Mouse (Mus musculus): ENCODE measurements around the gene Fgb. TPM values are rescaled to one million over a fixed set of nuclear protein-coding genes. Genes with fewer than 3 reads are reported as not detected.
A peak's percentile ranks its signal among the peaks of the same experiment; 100 is the strongest.

The Fgb gene
- total RNA-seq, 1 experiment: not detected

- no peak overlapping the region for H3K4me3 ChIP-seq (ENCODE audit: insufficient read depth in 1 of 2, low read depth in 1 of 2, low read length in 2 of 2, poor library complexity in 1 of 2, severe bottlenecking in 1 of 2)
- in situ Hi-C loops (cut with MboI; ENCODE audit: low sequenced_read_pairs in 2 of 2, unreplicated experiment in 2 of 2): loop anchor here in 1 of 2 experiments (25.0 kb wide), 1 partner anchor 691 kb away; the partner anchor contains the start of gene Map9
- H3K9me3 ChIP-seq (ENCODE audit: control insufficient read depth, insufficient read depth, low read depth, low read length): no peaks in the 10 kb centered on the region
- no peak for DNase-seq (ENCODE audit: low read depth, low spot score)
- H3K4me1 ChIP-seq (ENCODE audit: control insufficient read depth in 2 of 2, insufficient read depth in 2 of 2, low read length in 2 of 2, poor library complexity in 1 of 2): no peaks in the 10 kb centered on the region
- no peak overlapping the region for H3K9ac ChIP-seq (ENCODE audit: insufficient read depth, low read depth, low read length, poor library complexity, severe bottlenecking)
- 0 out of 2 replicates have a peak, but pooled peaks have one; percentile 20 for TF ChIP-seq ZC3H11A (IDR thresholded peaks at IDR 0.05; ENCODE audit: borderline replicate concordance, low read depth, low read length)
- no peak for TF ChIP-seq MAFK (IDR thresholded peaks at IDR 0.05; ENCODE audit: insufficient read depth, low read depth, low read length)
- no peak for TF ChIP-seq CHD2 (IDR thresholded peaks at IDR 0.05; ENCODE audit: low read depth, low read length)
- TF ChIP-seq HCFC1 (IDR thresholded peaks at IDR 0.05; ENCODE audit: borderline replicate concordance, insufficient read depth, low read length): no peak
- peak; percentile 73 for TF ChIP-seq ZNF384 (IDR thresholded peaks at IDR 0.05; ENCODE audit: low read depth, low read length)
- peaks cover 5% of the 10 kb centered on the region for H3K36me3 ChIP-seq (ENCODE audit: control insufficient read depth, insufficient read depth, low read length, poor library complexity, severe bottlenecking)
- no peak overlapping the region for H3K27ac ChIP-seq (ENCODE audit: insufficient read depth, low read depth, low read length, poor library complexity, severe bottlenecking)
Measured at GRCm38 (mm10) chr3:83053758-83054157, 4.1 kb upstream of the Fgb start.

GRCm38 (mm10) chr3:83053126-83053525 is 3.5 kb upstream of the Fgb start:
- in situ Hi-C loops (cut with MboI; ENCODE audit: low sequenced_read_pairs in 2 of 2, unreplicated experiment in 2 of 2): loop anchor here in 1 of 2 experiments (25.0 kb wide), 1 partner anchor 691 kb away; the partner anchor contains the start of gene Map9
- Histone ChIP-seq H3K27ac (ENCODE audit: insufficient read depth, low read depth, low read length, poor library complexity, severe bottlenecking) (no peak overlapping the region), H3K9ac (ENCODE audit: insufficient read depth, low read depth, low read length, poor library complexity, severe bottlenecking) (no peak overlapping the region)

GRCm38 (mm10) chr3:83052102-83052501 is 2.4 kb upstream of the Fgb start:
- TF ChIP-seq ZNF384 (IDR thresholded peaks at IDR 0.05; ENCODE audit: low read depth, low read length): no peak
- Histone ChIP-seq H3K36me3 (ENCODE audit: control insufficient read depth, insufficient read depth, low read length, poor library complexity, severe bottlenecking) (peaks cover under 1% of the 10 kb centered on the region; the same call in 1 of the 2 replicates), H3K9me3 (ENCODE audit: control insufficient read depth, insufficient read depth, low read depth, low read length) (no peaks in the 10 kb centered on the region), H3K4me3 (ENCODE audit: insufficient read depth in 1 of 2, low read depth in 1 of 2, low read length in 2 of 2, poor library complexity in 1 of 2, severe bottlenecking in 1 of 2) (no peak overlapping the region), H3K9ac (ENCODE audit: insufficient read depth, low read depth, low read length, poor library complexity, severe bottlenecking) (no peak overlapping the region), H3K27ac (ENCODE audit: insufficient read depth, low read depth, low read length, poor library complexity, severe bottlenecking) (no peak overlapping the region), H3K4me1 (ENCODE audit: control insufficient read depth in 2 of 2, insufficient read depth in 2 of 2, low read length in 2 of 2, poor library complexity in 1 of 2) (no peaks in the 10 kb centered on the region)
- in situ Hi-C loops (cut with MboI; ENCODE audit: low sequenced_read_pairs in 2 of 2, unreplicated experiment in 2 of 2): loop anchor here in 1 of 2 experiments (25.0 kb wide), 1 partner anchor 690 kb away; the partner anchor contains the start of gene Map9
- no peak for DNase-seq (ENCODE audit: low read depth, low spot score)

More at GRCm38 (mm10) chr3:83053126-83053525, 3.5 kb upstream of the Fgb start:
- Histone ChIP-seq H3K36me3 (ENCODE audit: control insufficient read depth, insufficient read depth, low read length, poor library complexity, severe bottlenecking) (peaks cover 2% of the 10 kb centered on the region), H3K4me1 (ENCODE audit: control insufficient read depth in 2 of 2, insufficient read depth in 2 of 2, low read length in 2 of 2, poor library complexity in 1 of 2) (no peaks in the 10 kb centered on the region), H3K9me3 (ENCODE audit: control insufficient read depth, insufficient read depth, low read depth, low read length) (no peaks in the 10 kb centered on the region), H3K4me3 (ENCODE audit: insufficient read depth in 1 of 2, low read depth in 1 of 2, low read length in 2 of 2, poor library complexity in 1 of 2, severe bottlenecking in 1 of 2) (no peak overlapping the region)
- TF ChIP-seq ZC3H11A (IDR thresholded peaks at IDR 0.05; ENCODE audit: borderline replicate concordance, low read depth, low read length) (no peak), CHD2 (IDR thresholded peaks at IDR 0.05; ENCODE audit: low read depth, low read length) (no peak), HCFC1 (IDR thresholded peaks at IDR 0.05; ENCODE audit: borderline replicate concordance, insufficient read depth, low read length) (no peak), ZNF384 (IDR thresholded peaks at IDR 0.05; ENCODE audit: low read depth, low read length) (no peak), MAFK (IDR thresholded peaks at IDR 0.05; ENCODE audit: insufficient read depth, low read depth, low read length) (no peak)
- no peak for DNase-seq (ENCODE audit: low read depth, low spot score)

GRCm38 (mm10) chr3:83050661-83051060 is 998 bp upstream of the Fgb start:
- TF ChIP-seq MAFK (IDR thresholded peaks at IDR 0.05; ENCODE audit: insufficient read depth, low read depth, low read length) (no peak), ZNF384 (IDR thresholded peaks at IDR 0.05; ENCODE audit: low read depth, low read length) (no peak), CHD2 (IDR thresholded peaks at IDR 0.05; ENCODE audit: low read depth, low read length) (no peak), HCFC1 (IDR thresholded peaks at IDR 0.05; ENCODE audit: borderline replicate concordance, insufficient read depth, low read length) (no peak), ZC3H11A (IDR thresholded peaks at IDR 0.05; ENCODE audit: borderline replicate concordance, low read depth, low read length) (no peak)
- in situ Hi-C loops (cut with MboI; ENCODE audit: low sequenced_read_pairs in 2 of 2, unreplicated experiment in 2 of 2): loop anchor here in 1 of 2 experiments (25.0 kb wide), 1 partner anchor 688 kb away; the partner anchor contains the start of gene Map9
- H3K4me3 ChIP-seq (ENCODE audit: insufficient read depth in 1 of 2, low read depth in 1 of 2, low read length in 2 of 2, poor library complexity in 1 of 2, severe bottlenecking in 1 of 2): no peak overlapping the region

GRCm38 (mm10) chr3:83046649-83047048 is 3.0 kb downstream of the Fgb start:
- H3K36me3 ChIP-seq (ENCODE audit: control insufficient read depth, insufficient read depth, low read length, poor library complexity, severe bottlenecking): no peaks in the 10 kb centered on the region
- in situ Hi-C loops (cut with MboI; ENCODE audit: low sequenced_read_pairs in 2 of 2, unreplicated experiment in 2 of 2): no loop called here
- no peak for DNase-seq (ENCODE audit: low read depth, low spot score)
- TF ChIP-seq ZNF384 (IDR thresholded peaks at IDR 0.05; ENCODE audit: low read depth, low read length) (no peak), HCFC1 (IDR thresholded peaks at IDR 0.05; ENCODE audit: borderline replicate concordance, insufficient read depth, low read length) (no peak), ZC3H11A (IDR thresholded peaks at IDR 0.05; ENCODE audit: borderline replicate concordance, low read depth, low read length) (no peak), MAFK (IDR thresholded peaks at IDR 0.05; ENCODE audit: insufficient read depth, low read depth, low read length) (no peak), CHD2 (IDR thresholded peaks at IDR 0.05; ENCODE audit: low read depth, low read length) (no peak)
- no peaks in the 10 kb centered on the region for H3K9me3 ChIP-seq (ENCODE audit: control insufficient read depth, insufficient read depth, low read depth, low read length)
- no peak overlapping the region for H3K4me3 ChIP-seq (ENCODE audit: insufficient read depth in 1 of 2, low read depth in 1 of 2, low read length in 2 of 2, poor library complexity in 1 of 2, severe bottlenecking in 1 of 2)
- no peaks in the 10 kb centered on the region for H3K4me1 ChIP-seq (ENCODE audit: control insufficient read depth in 2 of 2, insufficient read depth in 2 of 2, low read length in 2 of 2, poor library complexity in 1 of 2)
- no peak overlapping the region for H3K27ac ChIP-seq (ENCODE audit: insufficient read depth, low read depth, low read length, poor library complexity, severe bottlenecking)
- H3K9ac ChIP-seq (ENCODE audit: insufficient read depth, low read depth, low read length, poor library complexity, severe bottlenecking): no peak overlapping the region

More at GRCm38 (mm10) chr3:83050661-83051060, 998 bp upstream of the Fgb start:
- Histone ChIP-seq H3K36me3 (ENCODE audit: control insufficient read depth, insufficient read depth, low read length, poor library complexity, severe bottlenecking) (no peaks in the 10 kb centered on the region), H3K4me1 (ENCODE audit: control insufficient read depth in 2 of 2, insufficient read depth in 2 of 2, low read length in 2 of 2, poor library complexity in 1 of 2) (no peaks in the 10 kb centered on the region), H3K9ac (ENCODE audit: insufficient read depth, low read depth, low read length, poor library complexity, severe bottlenecking) (no peak overlapping the region), H3K27ac (ENCODE audit: insufficient read depth, low read depth, low read length, poor library complexity, severe bottlenecking) (no peak overlapping the region), H3K9me3 (ENCODE audit: control insufficient read depth, insufficient read depth, low read depth, low read length) (no peaks in the 10 kb centered on the region)
- no peak for DNase-seq (ENCODE audit: low read depth, low spot score)
